Mouse (Mus musculus): ENCODE results near the gene Nt5c2.

Nt5c2 gene

DNA sequence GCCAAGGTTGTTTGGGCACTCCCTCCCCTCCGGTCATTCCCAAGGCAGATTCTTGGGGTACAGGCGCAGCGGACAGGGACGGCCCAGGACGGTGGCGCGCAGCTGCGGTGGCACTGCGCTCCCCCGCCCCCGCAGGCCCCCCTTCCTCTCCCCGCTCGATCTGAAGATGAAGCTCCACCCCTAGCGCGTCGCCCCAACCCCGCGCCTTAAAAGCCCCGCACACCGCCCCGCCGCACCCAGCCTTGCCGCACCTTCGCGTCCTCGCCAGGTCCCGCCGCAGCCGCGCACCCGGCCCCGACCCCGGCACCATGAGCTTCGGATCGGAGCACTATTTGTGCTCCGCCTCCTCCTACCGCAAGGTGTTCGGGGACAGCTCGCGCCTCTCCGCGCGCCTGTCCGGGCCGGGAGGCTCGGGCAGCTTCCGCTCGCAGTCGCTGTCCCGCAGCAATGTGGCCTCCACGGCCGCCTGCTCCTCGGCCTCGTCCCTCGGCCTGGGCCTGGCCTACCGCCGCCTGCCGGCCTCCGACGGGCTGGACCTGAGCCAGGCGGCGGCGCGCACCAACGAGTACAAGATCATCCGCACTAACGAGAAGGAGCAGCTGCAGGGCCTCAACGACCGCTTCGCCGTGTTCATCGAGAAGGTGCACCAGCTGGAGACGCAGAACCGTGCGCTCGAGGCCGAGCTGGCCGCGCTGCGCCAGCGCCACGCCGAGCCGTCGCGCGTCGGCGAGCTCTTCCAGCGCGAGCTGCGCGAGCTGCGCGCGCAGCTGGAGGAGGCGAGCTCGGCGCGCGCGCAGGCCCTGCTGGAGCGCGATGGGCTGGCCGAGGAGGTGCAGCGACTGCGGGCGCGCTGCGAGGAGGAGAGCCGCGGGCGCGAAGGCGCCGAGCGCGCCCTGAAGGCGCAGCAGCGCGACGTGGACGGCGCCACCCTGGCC lies at the start of gene Nt5c2, which contains the start of gene Ina:
TSS of gene Nt5c2 (minus strand) at position 707 of the 935 bp plus-strand sequence.
TSS of gene Ina (plus strand) at position 252 of the 935 bp plus-strand sequence.
- WGBS, result under 1% methylated on average over 123 of the region's 124 CpGs

- 70% methylated on average over 1 of the region's 1 CpGs for WGBS
Observed at GRCm38 (mm10) chr19:47057684-47058083, 42.7 kb upstream of the Nt5c2 start.

GRCm38 (mm10) chr19:47053471-47053870 lies 38.5 kb upstream of the Nt5c2 start:
- 94% methylated on average over 4 of the region's 4 CpGs for WGBS

DNA sequence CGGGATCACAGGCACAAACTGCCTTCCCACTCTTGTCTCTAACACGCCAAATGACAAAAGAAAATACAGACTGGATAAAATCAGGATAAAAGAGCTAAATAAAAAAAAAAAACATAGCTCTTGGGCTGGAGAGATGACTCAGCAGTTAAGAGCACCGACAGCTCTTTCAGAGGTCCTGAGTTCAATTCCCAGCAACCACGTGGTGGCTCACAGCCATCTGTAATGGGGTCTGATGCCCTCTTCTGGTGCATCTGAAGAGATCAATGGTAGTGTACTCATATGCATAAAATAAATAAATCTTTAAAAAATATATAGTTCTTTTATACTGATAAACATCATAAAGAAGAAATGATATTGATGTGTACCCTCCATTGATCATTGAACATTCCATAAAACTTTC lies 38.0 kb upstream of the Nt5c2 start:
- WGBS, result 81% methylated on average over 4 of the region's 4 CpGs

GRCm38 (mm10) chr19:47050271-47051032 lies 35.5 kb upstream of the Nt5c2 start, which contains the start of gene Pcgf6:
Gene Pcgf6, minus strand, starts transcription at chr19:47050906.
- WGBS, result under 1% methylated on average over 75 of the region's 75 CpGs

DNA sequence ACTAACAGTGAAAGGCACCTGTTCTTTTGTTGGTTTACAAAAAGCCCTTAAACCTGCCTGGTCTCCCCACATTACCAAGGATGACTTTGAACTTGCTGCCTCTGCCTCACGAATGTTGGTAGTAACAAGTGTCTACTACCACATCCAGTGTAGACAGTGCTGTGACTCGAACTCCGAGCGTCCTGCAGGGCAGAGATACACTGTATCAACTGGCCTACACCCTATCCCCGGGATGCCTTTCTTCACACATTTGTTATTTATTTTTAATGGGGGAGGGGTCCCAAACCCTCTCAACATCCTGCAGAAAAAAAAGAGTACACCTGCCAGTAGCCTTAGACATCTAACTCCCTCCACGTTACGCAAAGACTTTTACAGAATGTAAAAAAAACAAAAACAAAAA lies 34.9 kb upstream of the Nt5c2 start:
- WGBS, result 6% methylated on average over 7 of the region's 7 CpGs

GRCm38 (mm10) chr19:47049061-47049460 lies 34.1 kb upstream of the Nt5c2 start:
- 50% methylated on average over 4 of the region's 4 CpGs for WGBS

- WGBS, result 91% methylated on average over 13 of the region's 13 CpGs
Observed at GRCm38 (mm10) chr19:47047236-47047833, 32.4 kb upstream of the Nt5c2 start.

GRCm38 (mm10) chr19:47046343-47046742 lies 31.4 kb upstream of the Nt5c2 start:
- 91% methylated on average over 1 of the region's 1 CpGs for WGBS

DNA sequence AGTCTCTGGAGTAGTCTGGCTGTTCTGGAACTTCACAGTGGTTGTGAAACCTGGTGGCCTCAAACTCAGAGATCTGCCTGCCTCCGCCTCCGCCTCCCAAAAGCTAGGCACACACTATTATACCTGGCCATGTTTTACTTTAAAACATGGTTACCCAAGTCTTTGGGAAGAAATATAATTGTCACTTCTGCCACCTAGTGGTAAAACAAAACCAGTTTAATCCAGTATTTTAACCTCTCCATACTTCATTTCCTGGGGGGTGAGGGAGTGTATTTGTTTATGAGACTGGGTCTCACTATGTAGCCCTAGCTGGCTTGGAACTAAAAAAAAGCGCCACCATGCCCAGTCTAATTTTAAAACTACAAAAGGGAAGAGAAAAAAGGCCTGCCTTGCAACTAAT lies 28.7 kb upstream of the Nt5c2 start:
- WGBS, result 77% methylated on average over 3 of the region's 3 CpGs

DNA sequence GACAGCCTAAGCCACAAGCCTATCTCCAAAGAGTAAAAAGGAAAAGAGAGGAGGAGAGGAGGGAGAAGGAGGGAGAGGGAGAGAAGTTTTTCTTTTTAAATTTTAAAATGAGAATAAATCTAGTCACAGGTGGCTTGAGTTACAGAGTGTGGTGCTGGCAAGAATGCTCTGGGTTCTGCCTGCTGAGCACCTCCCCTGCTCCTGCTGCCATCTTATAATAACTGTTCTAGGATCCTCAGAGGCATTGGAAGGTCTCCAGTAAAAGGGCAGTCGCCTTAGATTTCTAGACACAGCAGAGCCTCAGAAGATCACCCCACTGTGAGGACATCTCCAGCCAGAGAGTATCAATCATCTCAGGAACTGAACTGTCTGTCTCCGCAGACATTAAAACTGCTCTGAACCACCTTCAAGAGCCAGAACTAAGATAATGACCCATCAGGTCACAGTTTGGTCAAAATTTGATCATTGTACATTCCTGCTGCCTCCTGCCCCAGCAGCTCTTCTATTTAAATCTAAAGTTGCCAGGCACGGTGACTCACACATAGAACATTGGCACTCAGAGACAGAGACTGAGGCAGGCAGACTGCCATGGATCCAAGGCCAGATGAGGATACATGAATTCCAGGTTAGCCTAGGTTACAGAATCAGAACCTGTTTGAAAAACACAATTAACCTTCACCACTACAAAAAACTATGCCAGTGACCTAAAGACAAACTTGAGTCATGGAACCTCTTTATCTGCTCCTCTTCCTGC lies 25.9 kb upstream of the Nt5c2 start:
- 58% methylated on average over 3 of the region's 3 CpGs for WGBS

GRCm38 (mm10) chr19:47036596-47036995 lies 21.6 kb upstream of the Nt5c2 start:
- WGBS, result 73% methylated on average over 3 of the region's 3 CpGs

- 56% methylated on average over 4 of the region's 4 CpGs for WGBS
Observed at GRCm38 (mm10) chr19:47034916-47035315, 20.0 kb upstream of the Nt5c2 start.

GRCm38 (mm10) chr19:47031770-47032169 lies 16.8 kb upstream of the Nt5c2 start:
- WGBS, result 70% methylated on average over 6 of the region's 6 CpGs

- WGBS, result 78% methylated on average over 9 of the region's 9 CpGs
Observed at GRCm38 (mm10) chr19:47029796-47030195, 14.8 kb upstream of the Nt5c2 start.

DNA sequence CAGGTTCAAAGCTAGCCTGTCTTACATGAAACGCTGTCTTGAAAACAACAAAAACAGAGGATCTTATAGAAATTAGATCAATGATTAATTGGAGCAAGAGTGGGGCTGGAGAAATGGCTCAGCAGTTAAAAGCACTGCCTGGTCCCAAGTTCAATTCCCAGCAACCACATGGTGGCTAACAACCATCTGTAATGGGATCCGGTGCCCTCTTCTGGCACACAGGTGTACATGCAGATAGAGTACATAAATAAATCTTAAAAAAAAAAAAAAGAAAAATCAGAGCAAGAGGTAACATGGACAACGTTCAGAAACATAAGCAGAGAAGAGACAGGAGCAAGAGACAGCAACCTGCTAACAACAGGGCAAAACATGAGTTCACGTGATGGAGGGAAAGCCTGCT lies 11.6 kb upstream of the Nt5c2 start:
- WGBS, result 82% methylated on average over 4 of the region's 4 CpGs

DNA sequence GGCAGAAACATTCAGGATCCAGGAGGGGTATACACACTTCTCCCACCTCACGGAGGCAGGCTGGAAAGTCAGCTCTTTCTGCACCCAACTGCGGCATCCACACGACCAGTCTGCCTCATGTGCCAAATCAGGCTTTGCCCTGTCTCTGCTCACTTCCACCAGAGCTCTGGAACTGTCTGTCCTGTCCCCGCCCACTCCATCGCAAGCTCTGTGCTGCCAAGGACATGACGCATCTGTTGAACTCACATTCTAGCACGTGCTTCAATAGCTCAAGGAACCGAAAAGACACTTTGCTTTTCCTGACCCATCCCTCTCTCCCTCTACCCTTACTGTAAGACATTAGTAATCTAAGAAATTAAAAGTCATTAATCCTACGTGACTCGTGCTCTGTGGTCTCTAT lies 10.0 kb upstream of the Nt5c2 start:
- WGBS, result 61% methylated on average over 10 of the region's 10 CpGs

DNA sequence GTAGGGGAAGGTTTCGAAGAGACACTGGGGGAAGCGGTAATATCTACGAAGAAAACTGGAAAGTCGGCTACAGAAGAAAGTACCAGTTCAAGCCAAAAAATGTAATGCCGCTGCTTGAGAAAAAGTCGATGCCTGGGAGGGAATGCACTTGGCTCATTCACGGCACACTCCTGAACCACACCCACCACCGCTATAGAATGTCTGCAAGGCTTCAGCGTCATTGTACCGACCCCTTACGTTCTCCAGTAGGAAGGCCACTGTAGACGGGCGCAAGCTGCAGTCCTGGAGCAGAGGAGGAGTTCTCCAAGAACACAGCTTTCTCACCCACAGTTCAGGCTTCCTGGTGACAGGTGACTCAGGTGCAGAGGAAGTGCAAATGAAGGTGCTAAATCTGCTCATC lies 8.6 kb upstream of the Nt5c2 start:
- WGBS, result 81% methylated on average over 13 of the region's 13 CpGs

DNA sequence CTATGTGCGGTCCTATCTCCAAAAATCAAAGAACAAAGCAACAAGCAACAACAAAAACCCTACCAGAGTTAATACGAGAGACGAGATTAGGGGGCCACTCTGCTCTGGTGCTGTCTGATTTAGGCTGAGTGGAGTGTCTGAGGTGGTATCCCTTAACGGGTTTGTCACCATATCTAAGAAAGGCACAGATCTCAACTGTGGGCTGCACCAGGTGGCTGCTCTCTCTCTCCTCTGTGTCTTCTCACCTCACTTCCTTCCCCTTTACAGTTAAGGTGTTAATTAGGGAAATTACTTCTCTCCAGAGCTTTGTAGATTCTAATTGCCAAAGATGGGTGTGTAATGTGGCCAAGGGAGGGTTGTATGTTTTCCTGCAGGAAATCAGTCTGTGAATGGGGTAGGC lies 7.8 kb upstream of the Nt5c2 start:
- WGBS, result 79% methylated on average over 4 of the region's 4 CpGs

DNA sequence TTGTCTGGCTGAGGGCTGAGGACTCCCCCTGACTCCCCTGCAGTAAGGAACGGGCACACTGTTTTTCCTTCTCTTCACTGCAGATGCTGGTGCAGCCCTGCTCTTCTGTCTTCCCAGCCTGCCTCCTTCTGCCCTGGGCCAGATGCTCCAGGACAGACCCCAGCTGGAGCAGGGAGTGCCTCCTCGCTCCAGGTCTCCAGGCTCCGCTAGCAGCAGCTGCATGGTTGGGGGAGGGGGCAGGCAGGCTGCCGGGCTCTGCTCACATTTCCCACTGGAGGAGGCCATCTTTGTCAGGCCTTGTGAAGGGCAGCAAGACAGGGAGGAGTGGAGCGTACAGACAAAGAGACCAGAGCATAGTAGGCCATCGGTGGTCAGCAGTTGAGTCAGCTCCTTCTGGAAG lies 4.4 kb upstream of the Nt5c2 start:
- WGBS, result 39% methylated on average over 6 of the region's 6 CpGs

DNA sequence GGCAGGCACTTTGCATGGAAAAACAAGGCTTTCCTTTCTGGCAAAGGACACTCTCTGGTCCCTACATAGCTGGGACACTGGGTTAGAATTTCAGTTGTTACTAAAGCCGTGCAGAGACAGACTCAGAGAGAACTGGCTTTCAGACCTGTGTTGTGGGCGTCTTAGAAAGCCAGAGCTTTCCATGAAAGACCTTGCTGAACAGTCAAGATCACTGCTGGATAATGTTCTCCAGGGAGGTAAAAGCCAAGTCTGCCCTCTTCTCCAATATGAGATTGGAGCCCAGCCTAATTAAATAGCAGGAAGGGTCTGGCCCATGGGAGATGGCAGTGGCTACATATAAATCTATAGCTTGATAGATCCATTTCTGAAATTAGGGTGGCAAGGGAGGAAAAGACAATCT lies 3.4 kb upstream of the Nt5c2 start:
- 21% methylated on average over 2 of the region's 2 CpGs for WGBS

All from cerebral cortex, adult 2 months (tissue).